Mouse (Mus musculus) R1 (cell line): ENCODE results near the gene Nhej1.

ENCODE experiments used
- DNase-seq: peaks from one replicate; pipeline ENCODE4 v3.0.0-alpha.2; 2018; ENCODE audit warnings: low read depth, low spot score

Gene Nhej1

DNA sequence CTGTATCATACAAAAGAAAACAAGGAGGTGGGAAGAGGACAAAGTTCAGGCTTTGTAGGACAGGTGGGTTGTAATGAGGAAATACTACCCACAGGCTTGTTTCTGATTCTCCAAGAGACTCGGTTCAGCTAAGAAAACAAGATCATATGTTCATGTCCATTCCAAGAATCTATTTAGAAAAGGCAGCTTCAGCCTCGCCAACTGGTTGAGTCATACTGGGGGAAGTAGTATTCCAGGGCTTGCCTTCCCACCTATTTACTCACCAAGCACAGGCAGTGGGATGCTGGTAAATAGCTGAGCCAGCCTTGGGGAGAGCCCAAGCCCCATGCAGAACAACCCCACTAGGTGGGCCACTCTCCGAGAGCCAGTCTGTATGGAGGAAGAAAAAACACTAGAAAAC lies 3.6 kb upstream of the Nhej1 start:
- no peak for DNase-seq

DNA sequence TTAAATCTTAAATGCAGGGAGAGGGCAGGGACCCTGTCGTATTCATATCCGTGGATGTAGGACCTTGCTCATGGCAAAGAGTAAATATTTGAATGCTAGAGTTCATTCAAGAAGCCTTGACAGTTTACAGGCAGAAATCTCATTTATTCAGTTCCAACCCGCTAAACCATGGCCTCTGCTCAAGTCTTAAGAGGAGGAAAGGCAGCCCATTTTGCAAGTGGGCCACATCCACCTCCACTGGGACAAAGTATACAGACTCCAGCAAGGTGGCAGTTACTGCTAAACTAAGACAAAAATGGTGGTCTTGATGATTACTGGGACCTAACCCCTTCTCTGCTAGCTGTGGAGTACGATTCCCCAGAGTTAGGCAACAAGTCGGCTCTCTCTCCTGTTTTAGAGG lies 418 bp upstream of the Nhej1 start:
- no peak for DNase-seq

GRCm38 (mm10) chr1:75122211-75122610 lies 2.8 kb downstream of the Nhej1 start:
- peak; percentile 21 for DNase-seq

DNA sequence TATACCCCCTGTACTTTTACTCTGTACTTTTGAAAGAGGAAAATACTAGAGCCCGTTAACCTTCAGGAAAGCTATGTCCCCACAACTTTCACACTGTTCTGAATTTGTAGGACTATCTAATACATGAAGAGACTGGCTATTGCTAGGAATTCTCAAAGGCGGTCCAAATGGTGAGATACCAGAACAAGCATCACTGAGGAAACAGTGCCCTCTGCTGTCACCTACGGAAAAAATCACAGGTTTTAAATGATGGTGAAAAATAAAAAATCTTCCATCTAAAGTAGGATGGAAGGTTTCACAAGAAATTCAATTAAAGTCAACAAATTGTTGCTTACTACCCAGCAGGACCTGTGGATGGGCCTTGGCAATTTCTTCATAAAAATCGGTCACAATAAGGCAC lies 72.9 kb downstream of the Nhej1 start:
- peak; percentile 25 for DNase-seq

DNA sequence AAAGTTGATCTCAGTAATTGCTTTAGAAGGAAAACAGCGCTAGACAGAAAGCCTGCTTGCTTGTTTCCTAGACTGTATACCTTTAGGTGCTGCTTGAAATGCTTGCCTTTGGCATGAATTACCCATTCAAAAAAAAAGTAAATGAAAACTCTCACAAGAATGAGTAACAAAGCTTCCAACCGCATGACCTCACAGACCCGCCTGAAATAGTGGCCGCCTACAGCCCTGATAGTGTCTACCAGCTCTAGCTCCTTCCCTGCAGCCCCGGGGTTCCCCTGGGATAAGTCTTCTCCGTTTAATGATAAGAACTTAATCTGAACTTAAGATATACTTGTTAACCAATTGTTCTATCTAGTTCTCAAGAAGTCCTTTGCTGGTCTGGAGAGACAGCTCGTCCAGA lies 73.6 kb downstream of the Nhej1 start:
- DNase-seq: no peak

- no peak for DNase-seq
Measured at GRCm38 (mm10) chr1:75048571-75048970, 76.4 kb downstream of the Nhej1 start.

DNA sequence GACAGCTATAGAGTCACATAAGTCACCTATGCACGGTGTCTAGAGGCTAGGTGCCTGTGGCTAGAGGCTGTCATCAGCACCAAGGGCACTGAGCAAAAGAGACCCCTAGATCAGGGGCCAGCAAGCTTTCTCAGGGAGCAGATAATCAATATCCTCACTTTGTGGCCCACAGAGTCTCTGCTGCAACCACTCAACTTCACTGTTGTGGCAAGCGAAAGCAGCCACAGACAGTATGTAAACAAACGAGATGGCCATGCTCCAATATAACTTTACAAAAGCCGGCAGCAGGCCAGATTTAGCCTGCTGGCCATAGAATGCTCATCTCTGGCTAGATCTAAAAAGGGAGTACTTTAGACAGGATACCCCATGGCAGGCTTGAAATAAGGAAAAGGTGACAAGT lies 77.0 kb downstream of the Nhej1 start:
- no peak for DNase-seq

- DNase-seq: no peak
Measured at GRCm38 (mm10) chr1:75040429-75040828, 84.6 kb downstream of the Nhej1 start.

DNA sequence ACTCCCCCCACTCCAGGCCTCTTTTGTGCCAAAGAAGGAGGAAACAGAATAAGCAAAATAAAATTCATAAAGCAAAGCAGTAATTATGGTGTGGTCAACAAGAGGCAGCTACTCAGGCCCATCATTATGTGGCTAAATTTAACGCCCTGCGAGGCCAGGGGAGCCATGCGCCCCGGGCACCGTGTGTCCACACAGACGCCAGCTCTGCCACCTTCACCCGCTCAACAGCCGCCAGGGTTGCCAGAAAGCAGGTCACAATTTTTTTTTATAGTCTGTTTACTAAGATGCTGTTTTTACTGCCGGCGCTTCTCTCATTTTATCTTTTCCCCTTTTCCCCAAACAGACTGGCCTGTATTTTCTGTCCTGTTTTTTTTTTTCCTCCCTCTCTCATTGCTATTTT lies 93.0 kb downstream of the Nhej1 start:
- DNase-seq: no peak

DNA sequence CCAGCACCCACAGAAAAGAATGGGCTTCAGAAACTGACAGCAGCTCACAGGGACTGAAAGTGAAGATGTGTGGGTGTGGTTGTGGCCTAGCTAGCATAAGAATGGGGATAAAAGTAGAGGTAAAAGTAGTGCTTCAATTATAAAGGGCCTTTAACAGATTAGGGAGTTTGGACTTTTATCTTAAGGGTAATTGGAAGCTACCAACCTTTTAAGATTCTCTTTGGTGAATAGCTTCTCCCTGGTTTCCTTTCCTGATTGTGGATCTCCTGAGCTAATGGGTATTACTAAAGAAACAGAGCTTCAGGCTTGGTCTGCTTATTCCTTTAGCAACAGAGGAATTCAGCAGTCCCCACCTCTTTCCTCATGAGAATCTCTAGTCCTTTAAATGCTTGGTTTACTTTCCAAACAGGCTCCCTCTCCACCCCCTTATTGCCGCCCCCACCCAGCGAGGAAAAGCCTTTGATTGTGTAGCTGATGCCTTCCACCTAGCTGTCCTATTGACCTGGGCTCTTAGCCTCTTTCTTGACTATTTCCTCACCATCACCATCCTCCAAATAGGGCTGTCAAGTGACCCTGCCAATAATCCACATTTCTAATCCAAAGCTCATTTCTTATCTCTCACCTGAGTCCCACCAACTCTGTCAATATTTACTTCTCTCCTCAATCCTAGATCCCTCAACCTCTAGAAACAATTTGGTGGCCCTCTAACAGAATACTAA lies 97.8 kb downstream of the Nhej1 start:
- DNase-seq: peak; percentile 16

DNA sequence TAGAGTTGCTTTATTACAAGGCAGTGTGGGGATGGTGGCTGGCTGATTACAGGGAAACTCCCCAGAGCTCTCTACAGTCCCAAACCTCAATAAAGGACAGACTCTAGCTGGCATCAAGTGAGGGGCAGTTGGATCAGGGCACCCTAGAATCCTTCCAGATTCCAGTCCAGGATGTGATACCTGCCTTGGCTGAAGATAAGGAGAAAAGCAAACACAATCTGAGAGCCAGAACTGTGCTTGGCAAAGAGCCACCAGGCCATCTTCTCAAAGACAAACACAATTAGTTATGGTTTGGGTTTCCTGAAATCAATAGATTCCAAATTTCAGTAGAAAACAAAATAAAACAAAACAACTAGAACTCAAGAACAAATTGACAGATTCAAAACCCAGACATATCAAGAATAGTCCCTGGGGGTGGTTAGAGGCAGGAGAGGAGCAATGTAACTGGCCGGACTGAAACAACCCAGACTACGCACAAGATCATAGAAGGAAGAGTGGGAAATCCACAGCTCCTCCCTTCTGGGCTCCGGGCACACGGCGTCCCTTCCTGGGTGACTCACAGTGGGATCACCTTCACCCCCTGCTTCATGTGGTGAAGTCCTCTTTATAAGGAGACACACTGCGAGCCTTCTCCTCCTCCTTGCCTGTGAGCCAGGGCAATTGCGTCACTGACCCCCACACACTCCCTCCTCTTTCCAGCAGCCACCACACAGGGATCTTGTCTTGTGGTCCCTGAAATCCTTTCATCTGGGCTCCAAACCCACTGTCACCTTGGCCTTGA lies 100.4 kb downstream of the Nhej1 start:
- no peak for DNase-seq

DNA sequence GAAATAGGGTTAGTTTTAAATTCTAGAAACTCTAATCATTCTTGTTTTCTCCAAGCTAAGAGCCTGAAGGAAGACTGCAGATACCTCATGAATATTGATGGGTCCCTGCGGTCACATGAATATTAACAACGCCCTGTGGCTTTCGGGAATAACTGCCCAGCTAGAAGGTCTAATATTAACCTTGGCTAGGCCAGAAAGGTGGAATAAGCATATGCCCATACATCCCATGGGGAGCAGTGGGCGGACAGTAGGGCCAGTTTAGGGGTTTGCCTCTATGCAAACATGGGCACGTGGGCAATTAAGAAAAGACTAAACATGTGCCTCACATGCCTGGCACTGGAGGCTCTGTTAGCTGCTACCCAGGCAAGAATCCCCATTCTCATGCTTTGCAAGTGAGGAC lies 102.8 kb downstream of the Nhej1 start:
- no peak for DNase-seq

- peak; percentile 81 for DNase-seq
Measured at GRCm38 (mm10) chr1:75016846-75017245, 108.2 kb downstream of the Nhej1 start.

DNA sequence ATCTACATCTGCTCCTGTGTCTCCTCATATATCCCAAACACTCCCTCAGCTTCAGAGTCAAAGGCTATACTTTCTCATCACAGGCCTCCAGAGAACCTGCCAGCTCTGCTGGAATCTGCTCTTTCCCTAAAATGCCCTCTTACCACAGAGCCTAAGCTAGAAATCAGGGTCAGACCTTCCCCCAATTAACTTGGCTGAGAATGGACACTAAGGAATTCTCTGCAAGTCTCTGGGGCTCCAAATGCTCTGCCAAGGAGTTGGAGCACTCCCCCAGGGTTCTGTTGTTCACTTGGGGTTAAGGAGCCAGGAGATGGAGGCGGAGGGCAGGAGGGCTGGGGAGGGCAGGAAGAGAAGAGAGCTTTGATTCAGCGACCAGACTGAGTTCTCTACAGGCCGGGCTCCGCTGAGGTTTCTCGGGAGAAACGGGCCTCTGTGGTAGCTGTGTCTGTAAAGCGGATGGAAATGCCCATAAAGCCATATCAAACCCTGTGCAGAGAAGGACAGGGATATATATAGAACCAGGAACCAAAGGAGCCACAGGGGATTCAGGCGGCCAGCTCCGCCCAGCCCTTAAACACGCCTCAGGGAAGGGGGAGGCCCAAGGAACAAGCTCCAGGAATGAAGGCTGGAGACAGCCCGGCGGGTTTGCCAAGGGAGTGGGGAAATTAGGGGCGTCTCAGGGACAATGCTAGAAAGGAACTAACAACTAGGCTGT lies 109.3 kb downstream of the Nhej1 start:
- DNase-seq: no peak

DNA sequence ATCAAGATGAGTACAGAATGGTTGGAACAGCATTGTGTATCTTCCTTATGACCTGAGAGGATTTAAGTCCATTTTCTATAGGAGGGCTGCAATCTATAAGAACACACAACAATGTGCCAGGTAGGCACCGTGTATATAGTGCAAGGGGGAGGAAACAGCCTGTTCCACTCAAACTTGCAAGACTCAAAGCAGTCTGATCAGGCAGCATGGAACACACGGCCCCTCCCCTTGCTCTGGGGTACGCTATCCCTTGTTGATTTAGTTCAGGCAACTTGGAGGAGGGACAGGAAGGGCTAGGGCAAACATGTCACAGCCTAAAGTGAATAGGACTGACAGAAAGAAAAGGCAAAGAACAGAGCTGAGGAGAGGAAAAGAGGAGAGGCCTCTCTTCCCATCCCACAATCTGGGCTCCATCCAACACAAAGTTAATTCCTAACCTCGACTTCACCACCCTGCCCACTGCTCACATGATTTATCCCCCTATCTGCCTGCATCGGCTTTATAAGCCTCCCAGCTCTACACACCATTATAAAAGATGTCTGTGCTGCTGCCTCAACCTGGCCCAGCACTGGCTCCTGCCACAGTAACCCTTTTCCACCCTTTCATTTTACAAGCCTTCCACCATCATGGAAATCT lies 110.7 kb downstream of the Nhej1 start:
- no peak for DNase-seq

DNA sequence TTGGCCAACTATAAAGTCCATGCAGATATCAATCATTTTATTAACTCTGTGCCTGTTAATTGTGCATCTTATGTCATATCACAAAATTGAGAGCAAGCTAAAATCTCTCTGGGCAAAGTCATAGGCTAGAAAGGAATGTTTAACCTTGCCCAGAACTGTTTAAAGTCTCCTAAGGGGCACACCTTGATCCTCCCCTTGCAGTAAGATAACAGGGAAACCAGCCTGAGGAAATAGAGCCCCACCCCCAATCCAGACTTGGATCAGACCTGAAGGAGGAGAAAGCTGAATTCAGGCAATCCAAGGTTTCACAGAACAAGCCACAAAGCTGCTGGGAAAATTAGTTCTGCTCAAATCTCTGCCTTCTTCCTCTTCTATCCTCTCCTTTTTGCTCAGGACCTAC lies 114.2 kb downstream of the Nhej1 start:
- DNase-seq: no peak

GRCm38 (mm10) chr1:75010203-75010602 lies 114.8 kb downstream of the Nhej1 start:
- no peak for DNase-seq

- no peak for DNase-seq
Measured at GRCm38 (mm10) chr1:75006016-75006415, 119.0 kb downstream of the Nhej1 start.

DNA sequence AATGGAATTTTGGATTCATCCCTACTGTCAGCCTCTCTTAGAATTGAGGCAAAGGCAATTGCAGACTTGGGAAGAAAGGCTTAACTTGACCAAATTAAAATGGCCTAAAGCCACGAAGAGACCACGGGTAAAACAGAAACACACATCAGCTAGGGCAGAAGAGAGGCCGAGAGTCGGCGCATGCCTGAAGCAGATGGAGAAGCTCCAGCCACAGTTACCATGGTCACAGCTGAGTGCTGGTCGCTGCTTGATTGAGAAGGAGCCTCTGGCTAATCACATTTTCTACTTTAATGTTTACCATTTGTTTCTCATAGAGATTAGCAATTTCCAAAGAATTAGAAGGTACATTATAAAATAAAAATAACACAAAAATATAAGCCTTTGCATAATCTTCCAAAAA lies 123.8 kb downstream of the Nhej1 start:
- DNase-seq: no peak

DNA sequence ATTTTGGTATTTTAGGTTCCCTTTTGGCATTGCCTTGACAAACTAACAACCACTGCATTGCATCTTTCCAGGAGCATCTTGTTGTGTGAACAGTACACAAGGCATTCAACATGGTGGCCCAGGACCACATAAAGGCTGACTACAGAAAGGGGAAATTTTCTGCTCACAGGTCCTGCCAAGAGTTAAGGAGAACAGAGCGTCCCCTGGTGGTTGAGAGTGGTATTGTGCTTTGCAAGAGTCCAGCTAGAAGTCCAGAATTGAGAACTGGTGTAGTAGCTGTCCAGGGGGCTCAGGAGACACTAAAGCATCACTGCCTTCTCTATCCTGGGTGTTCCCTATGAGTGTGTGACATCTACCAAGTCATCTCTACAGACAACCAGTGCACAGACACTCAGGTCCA lies 124.5 kb downstream of the Nhej1 start:
- DNase-seq: peak; percentile 73

GRCm38 (mm10) chr1:74999173-74999572 lies 125.8 kb downstream of the Nhej1 start:
- no peak for DNase-seq

DNA sequence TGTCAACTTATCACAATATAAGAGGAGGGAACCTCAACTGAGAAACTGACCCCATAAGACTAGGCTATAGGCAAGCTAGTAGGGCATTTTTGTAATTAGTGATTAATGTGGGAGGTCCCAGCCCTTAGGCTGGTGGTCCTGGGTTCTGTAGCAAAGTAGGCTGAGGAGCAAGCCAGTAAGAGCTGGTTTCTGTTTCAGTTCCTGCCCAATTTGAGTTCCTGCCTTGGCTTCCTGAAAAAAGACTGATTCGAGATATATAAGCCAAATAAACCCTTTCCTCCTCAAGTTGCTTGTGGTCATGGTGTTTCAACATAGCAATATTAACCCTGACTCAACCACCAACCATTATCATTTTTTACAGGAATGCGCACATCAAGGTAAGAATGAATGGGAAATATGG lies 127.8 kb downstream of the Nhej1 start:
- no peak for DNase-seq
